Mouse (Mus musculus): ENCODE measurements at regions not wholly inside any gene's neighbourhood (a gene's known extent, or its start where the extent isn't known, plus 50 kb on each side); places are given as distances from the start of the nearest gene placed in this dataset.

DNA sequence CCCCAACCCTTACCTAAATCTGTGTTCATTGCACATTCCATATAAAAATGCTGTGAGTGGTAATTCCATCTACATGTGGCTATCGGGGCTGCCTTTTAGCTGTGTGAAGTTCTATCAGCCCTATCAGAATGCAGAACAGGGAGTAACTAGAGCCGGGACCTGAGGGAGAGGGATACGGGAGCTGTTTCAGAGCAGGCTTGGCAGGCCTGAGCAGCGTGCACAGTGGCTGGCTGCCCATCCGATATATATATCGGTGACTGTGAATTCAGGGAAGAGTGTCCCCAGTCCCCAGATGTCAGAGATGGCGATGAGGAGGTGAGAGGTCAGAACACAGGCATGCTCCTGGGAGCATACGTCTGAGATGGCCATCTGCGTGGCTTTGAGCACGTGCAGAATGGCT, 79.0 kb downstream of the Arl4c start:
- DNase-seq: no peak

GRCm38 (mm10) chr1:88622356-88622755, 79.7 kb downstream of the Arl4c start:
- DNase-seq: no peak

DNA sequence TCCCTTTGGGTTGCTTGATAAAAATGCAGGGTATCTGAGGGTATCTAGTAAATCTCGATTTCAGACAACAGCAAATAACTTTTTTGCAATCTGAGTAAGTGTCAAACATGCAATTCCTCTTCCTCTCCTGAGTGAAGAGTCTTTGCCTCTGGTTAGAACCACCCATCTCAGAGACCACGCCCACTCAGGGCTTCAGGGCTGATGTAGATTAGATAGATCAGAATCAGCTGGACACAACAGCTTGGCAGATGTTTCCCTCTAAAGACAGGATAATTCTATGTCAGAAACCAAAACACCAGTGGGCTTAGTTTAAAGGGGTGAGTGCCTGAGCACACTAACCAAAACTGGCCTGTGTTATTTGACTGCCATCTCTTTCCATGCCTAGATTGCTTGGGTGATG, 80.8 kb downstream of the Arl4c start:
- DNase-seq: no peak

- DNase-seq: no peak
Observed at GRCm38 (mm10) chr1:88613007-88613406, 89.0 kb downstream of the Arl4c start.

- DNase-seq: no peak
Observed at GRCm38 (mm10) chr1:88611241-88611640, 90.8 kb downstream of the Arl4c start.

- DNase-seq: no peak
Observed at GRCm38 (mm10) chr1:88610810-88611209, 91.2 kb downstream of the Arl4c start.

- no peak for DNase-seq
Observed at GRCm38 (mm10) chr1:88608826-88609225, 93.2 kb downstream of the Arl4c start.

- DNase-seq: no peak
Observed at GRCm38 (mm10) chr1:88608236-88608635, 93.8 kb downstream of the Arl4c start.

DNA sequence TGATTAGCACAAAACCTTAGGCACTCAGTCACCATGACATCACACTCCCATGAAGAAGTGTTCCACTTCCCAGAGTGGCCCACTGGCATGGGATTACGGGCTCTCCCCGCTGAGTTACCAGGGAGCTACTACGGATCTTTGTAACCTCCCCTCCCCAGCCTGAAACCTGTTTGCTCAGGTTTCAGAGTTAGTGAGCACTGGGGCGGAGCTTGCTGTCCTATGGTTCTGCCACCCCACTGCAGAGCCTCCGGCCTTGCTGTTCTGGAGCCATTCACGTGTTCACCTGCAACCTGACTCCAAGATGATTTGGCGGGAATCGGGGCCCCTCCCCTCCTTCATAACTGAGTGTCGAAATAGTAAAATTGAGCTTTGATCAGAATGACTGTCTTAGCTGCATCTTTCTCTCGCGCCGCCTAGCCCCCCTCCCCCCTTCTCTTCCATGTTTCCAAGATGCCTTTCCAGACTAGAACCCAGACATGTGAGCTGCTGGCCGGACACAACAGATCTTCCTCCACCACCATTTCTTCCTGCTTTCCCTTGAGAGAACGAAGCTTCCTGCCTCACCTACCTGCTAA, 95.8 kb upstream of the Glrp1 start:
- no peak for DNase-seq

DNA sequence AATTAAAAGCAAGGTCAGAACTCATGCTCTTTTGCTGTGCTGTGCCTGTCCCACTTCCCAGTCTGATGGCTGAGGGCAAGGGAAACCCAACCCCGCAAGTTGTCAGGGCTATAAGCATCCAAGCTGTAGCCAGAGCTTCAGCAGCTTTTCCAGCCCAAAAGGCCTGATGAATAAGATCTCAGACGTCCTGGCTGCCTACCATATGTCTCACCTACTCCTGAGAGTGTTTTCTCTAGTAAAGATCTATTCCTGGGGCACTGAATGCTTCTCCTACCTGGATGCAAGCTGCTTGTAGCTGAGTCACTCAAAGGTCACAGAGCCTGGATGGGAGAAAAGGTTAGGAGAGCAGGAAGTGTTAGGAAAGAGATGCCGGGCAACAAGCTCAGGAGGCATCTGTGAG, 92.4 kb upstream of the Glrp1 start:
- no peak for DNase-seq

DNA sequence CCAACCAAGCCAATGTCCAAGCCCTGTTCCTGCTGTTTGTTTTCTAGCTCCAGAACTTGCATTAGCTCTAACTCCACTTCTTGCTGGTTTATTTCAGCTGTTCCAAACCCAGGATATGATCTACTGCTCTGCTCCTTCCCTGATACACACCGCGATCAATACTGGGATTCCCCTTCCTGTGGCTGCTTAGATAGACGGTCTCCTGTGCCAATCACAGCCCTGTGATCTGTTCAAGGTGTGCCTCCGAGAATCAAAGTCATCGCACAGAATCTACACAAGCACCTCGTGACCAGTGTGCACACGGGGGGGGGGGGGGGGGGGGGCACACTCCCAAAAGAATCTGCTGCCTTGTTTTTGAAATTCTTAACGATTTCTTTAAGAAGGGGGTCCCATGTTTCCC, 91.9 kb upstream of the Glrp1 start:
- no peak for DNase-seq

- no peak for DNase-seq
Observed at GRCm38 (mm10) chr1:88600145-88600544, 90.3 kb upstream of the Glrp1 start.

DNA sequence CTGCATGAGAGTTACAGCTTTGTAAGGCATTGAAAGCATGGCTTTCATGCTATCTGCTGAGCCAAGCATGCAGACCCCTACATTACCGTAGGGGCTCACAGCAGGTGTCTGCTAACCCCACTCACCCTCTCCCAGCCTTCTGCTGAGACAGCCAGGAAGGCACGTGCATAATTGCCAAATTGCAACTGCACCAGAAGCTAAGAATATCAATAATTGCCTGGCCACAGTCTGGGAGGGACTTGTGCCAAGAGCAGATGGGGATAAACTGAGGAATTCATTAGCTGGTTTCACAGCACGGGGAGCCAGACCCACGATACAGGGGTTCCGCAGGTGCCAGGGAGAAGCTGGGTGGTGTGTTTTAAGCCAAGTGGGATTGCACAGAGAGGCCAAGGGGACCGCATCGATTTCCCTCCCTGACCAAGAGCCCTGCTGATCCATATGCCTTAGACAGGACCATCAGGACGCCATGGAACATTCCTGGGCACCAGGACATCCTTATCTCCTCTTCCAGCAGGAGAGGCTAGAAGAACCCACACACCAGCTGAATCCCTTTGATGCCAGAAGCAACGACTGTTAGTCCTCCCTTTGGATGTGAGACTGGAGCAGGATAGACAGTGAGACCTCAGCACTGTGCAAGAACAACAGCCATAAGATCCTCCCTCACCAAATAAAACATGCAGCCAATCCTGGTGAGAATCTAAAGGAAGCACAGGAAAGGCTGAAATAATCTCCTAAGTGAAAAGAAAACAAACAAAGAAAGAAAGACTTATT, 84.8 kb upstream of the Glrp1 start:
- DNase-seq: peak; percentile 12

DNA sequence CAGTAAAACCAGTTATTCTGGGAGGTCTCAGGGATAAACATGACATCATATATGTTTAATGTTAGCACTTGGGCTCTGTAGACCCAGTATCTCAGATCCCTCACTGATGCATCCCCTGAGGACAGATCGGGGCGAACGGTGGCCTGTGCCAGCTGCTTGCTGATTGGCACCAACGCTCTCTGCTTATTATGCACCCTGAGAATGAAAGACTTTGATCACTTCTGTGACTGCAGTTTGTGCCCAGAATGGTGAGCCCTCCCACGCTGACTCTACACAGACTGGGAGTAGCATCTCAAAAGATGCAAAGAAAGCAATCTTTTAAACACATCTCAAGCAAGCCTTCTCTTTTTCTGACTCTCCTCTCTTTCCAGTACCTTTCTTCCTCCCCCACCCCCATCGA, 82.2 kb upstream of the Glrp1 start:
- DNase-seq: no peak

DNA sequence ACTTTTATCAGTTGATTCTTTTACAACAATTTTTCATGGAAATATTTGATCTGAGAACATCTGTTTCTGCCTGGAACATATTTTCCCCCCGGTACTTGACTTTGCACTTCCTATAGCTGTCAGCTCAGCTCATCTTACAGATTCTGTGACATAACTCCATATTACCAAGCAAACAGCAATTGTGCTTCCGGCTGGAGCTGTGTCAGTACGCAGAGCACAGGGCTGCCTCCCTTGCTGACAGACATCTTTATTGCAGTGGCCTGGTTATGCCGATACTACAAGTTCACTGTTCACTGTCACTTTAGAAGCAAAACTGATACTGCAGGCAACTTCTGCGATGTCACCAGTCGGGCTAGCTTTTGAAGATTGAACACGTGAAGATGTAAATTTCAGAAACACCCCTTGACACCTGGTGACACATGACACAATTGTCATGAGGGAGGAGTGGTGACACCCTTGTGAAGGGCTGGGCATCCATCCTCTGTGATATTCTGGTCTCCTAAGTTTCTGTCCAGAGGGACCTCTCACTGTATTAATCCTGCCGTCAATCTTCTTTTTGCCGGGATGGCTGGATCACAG, 81.0 kb upstream of the Glrp1 start:
- no peak for DNase-seq

- no peak for DNase-seq
Observed at GRCm38 (mm10) chr1:88588747-88589146, 78.9 kb upstream of the Glrp1 start.

DNA sequence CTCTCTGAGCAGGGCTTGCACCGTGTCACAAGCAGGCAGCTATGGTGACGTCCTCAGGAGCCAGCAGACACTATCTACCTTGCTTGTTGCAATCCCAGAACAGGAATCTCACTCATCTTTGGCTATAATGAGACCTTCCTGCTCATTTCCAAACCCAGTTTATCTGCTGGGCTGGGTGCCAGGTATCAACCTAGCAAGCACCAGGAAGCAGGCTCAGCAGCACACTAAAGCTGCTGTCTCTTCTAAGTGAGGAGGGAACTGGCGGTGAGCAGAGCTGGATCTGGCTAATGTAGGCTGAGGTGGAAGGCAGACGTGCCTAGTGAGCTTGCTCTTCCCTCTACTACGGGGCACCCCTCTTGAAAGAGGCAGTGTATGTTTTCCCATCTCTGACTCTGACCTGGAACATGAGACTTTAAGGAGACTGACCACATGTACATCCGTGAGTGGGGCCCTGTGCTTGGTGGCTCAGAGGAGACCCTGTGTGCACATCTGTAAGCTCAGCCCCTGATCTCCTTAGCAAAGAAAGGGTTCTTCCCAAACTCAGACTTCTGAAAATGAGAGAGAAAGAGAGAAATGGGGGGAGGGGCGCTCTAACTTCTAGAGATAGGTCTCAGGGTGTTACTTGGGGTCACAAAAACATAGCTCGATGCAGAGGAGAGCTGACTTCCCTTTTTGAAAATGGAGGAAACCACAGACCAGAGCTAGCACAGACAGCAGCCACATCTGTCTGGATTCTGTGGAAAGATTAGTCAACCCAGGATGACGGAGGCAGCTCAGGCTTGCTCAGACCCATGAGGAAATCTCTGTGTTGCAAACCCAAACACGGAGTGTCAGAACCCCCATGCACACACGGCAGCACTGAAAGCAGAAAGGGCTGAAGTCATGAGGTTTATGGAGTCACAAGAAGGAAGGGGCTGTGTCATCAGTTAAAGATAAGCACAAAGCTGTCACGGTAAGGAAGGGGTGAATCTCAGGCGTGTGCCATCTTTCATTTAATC, 77.3 kb upstream of the Glrp1 start:
- no peak for DNase-seq

DNA sequence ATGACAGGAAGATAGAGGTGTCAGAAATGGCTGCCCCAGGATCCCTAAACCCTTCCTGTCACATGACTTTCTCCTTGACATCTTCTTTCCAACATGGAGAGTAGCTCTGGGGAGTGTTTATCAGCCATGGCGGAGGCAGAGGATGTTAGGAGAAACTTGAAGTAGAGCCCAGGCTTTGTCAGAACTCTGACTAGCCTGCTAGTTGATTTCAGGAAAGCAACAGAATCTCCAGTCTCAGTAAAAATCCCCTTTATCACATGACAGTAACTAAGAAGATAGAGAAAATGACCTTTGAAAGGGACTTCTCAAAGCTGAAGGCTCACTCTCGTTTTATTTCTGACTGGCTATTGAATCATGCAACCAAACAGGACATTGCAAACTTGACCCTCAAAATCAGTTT, 76.3 kb upstream of the Glrp1 start:
- no peak for DNase-seq

GRCm38 (mm10) chr1:88584515-88585033, 74.7 kb upstream of the Glrp1 start:
- DNase-seq: no peak

DNA sequence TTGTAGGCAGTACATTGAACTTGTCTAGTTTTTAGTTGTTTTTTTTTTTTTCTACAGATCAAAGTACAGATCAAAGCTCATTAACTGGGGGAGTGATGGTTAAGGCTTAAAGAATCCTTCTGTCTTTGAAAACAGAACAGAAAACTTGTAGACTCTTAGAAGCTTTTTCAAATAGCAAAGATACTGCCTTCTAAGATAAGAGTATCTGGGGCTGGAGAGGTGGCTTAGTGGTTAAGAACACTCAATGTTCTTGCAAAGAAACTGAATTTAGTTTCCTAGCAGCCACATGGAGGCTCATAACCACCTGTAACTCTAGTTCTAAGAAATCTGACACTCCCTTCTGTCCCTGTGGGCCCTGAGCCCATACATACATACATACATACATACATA, 68.4 kb upstream of the Glrp1 start:
- DNase-seq: no peak

DNA sequence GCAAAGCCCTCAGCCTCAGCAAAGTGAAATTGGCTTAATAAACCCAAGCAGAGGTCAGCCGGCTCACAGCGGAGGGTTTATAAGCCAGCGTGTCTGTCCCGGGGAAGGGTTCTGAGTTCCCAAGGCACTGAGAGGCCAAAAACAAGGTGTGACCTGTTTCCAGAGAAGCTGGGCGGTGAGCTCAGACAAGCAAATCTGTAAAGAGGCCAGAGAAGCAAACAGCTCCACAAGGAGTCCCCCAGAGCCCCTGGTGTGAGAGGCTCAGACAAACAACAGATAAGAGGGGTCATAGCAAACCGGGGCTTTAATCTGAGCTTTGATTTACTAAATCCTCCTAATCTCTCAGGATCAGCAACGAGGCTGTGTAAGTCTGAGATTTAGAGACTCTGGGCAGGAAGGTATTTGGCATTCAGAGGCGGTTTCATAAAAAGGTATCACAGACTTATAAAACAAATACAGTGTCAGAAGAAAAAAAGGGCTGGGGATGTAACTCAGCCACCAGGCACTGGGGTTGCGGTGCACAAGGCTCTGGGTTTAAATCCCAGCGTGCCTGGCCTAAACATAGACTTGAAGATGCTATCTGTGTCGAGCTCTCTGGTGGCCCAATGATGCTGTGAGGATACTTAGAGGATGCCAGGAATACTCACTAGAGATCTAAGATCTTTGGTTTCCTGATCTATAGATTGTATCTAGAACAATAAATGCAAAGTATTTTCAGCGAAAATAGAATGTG, 67.8 kb upstream of the Glrp1 start:
- peak; percentile 80 for DNase-seq

DNA sequence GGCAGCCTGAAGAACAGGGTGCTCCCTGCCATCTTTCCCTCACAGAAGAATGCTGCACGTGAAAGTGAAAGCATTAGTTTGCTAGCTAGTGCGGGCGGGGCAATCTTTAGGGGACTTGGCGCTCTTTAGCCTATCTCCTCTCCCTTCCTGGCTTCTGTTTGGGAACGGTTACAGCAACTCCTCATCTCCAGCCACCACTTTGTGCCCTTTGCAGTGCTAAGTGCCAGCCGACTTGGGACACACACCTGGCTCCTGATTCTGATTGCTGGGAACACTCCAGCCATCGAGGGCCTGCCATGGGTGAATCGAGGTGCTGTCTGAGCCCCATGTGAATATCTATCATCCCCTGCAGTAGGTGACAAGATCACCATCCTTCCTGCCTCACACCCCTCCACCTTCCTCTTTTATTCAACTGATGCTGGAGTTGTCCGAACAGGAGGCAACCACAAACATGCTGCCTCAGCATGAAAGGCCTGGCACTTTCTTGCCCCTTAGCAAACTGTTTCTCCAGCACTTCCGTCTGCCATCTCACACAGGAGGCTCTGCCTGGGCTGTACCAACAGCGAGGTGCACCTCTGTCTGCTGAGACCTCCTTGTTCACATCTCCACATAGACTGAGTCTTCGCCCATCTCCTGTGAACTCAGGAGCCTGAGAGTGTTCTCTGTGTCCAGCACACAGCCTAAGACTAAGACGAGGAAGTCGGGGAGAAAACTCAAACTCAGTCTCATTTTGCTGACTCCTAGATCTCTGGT, 66.2 kb upstream of the Glrp1 start:
- no peak for DNase-seq
